In the genomic region with DNA sequence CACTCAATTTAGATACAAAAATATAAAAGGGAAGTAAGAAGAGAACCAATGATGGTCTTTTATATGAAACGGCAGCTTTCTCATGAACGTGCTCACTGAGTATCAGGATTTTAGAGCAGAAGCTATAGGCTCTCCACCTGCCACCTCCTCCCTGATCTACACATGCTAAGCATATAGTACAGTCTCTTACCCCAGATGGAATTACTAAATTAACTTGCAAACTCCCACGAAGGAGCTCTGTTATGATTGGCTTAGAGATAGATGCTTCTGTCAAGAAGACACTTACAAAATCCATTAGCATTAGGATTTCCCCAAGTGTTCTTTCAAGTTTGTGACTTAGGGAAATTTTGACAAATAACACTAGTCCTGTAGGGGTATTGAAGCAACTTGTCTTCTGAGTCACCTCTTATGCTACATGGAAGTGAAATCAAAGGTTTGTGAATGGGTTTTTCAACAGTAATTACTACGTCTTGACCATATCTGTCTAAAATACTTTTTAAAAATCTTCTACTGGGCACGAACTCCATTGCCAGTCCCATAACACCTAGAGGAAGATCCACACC, we compare ENCODE assay signal across 19 mouse cellular contexts.
DNase-seq lines count a peak whose midpoint lies in the region; TF ChIP-seq lines count a peak whose summit lies in the region.
"Had no signal": no experiment of that assay in that cellular context is flagged by ENCODE, and none has a peak within 500 bp of the region (broad histone marks: within the 10 kb centered on the region; RNA-seq: fewer than 3 reads in every experiment).

No protein-coding gene starts in this region.

- H3K27me3 ChIP-seq in CH12.LX (replicated peaks), result no peaks in the 10 kb centered on the region
- H3K27me3 ChIP-seq: embryonic facial prominence, embryonic 12.5 days; forebrain, embryonic 13.5 days; forebrain, embryonic 15.5 days had no signal

- H3K9ac ChIP-seq in CH12.LX (ENCODE audit: insufficient read depth, low read depth), result no peak overlapping the region
- H3K9ac ChIP-seq: embryonic facial prominence, embryonic 12.5 days; forebrain, embryonic 13.5 days; forebrain, embryonic 15.5 days; forebrain, postnatal 0 days had no signal

- dilution Hi-C loops in CH12.LX (cut with MboI; ENCODE audit: extremely low pct_ligation_motif_present, extremely low pct_unique_long_range_greater_than_20kb, low sequenced_read_pairs), result no loop called here

- in situ Hi-C loops in CH12.LX (cut with MboI; ENCODE audit: low pct_ligation_motif_present, low pct_unique_long_range_greater_than_20kb, low sequenced_read_pairs), result no loop called here

- no peaks in the 10 kb centered on the region for H3K9me3 ChIP-seq in CH12.LX (replicated peaks; ENCODE audit: low read length)
- H3K9me3 ChIP-seq: embryonic facial prominence, embryonic 10.5 days; embryonic facial prominence, embryonic 12.5 days; forebrain, embryonic 13.5 days; forebrain, embryonic 15.5 days had no signal

- peak; percentile 82 for TF ChIP-seq EP300 in CH12.LX (IDR thresholded peaks at IDR 0.05; ENCODE audit: low read length)

- no peaks in the 10 kb centered on the region for H3K36me3 ChIP-seq in CH12.LX (replicated peaks in 1 of 2; ENCODE audit: control insufficient read depth in 1 of 2, insufficient read depth in 1 of 2, low read length in 1 of 2)
- H3K36me3 ChIP-seq: embryonic facial prominence, embryonic 10.5 days; embryonic facial prominence, embryonic 12.5 days; forebrain, embryonic 15.5 days had no signal

- H3K27ac ChIP-seq in CH12.LX (ENCODE audit: insufficient read depth, low read depth), result no peak overlapping the region
- H3K27ac ChIP-seq: embryonic facial prominence, embryonic 10.5 days; embryonic facial prominence, embryonic 12.5 days; forebrain, embryonic 13.5 days; forebrain, embryonic 15.5 days had no signal

- no peak for TF ChIP-seq CTCF in CH12.LX (conservative IDR thresholded peaks at IDR 0.05 in 1 of 2, IDR thresholded peaks at IDR 0.05 in 1 of 2; ENCODE audit: low read depth in 2 of 2, low read length in 2 of 2)

- TF ChIP-seq RAD21 in CH12.LX (IDR thresholded peaks at IDR 0.05; ENCODE audit: low read depth, low read length), result no peak

- H3K79me2 ChIP-seq in CH12.LX (replicated peaks; ENCODE audit: control insufficient read depth, extremely low read depth, insufficient read depth, poor library complexity, severe bottlenecking), result no peaks in the 10 kb centered on the region

- H3K4me1 ChIP-seq in CH12.LX (ENCODE audit: control insufficient read depth in 1 of 2, insufficient read depth in 2 of 2), result peaks cover 11 to 20% of the 10 kb centered on the region in 2 experiments
- H3K4me1 ChIP-seq: embryonic facial prominence, embryonic 10.5 days; embryonic facial prominence, embryonic 12.5 days; forebrain, embryonic 13.5 days; forebrain, embryonic 15.5 days had no signal

- no peak overlapping the region for H3K4me3 ChIP-seq in CH12.LX (replicated peaks in 1 of 3; ENCODE audit: low read depth in 2 of 3, low read length in 2 of 3, poor library complexity in 1 of 3)
- H3K4me3 ChIP-seq: embryonic facial prominence, embryonic 10.5 days; embryonic facial prominence, embryonic 12.5 days; forebrain, embryonic 13.5 days; forebrain, embryonic 15.5 days had no signal

- peak overlapping the region; percentile 22 for H3K4me2 ChIP-seq in CH12.LX (ENCODE audit: insufficient read depth, low read depth, poor library complexity, severe bottlenecking)
- H3K4me2 ChIP-seq: embryonic facial prominence, embryonic 12.5 days; forebrain, embryonic 13.5 days; forebrain, embryonic 15.5 days had no signal

- TF ChIP-seq POLR2A in CH12.LX (IDR thresholded peaks at IDR 0.05; ENCODE audit: low read depth, low read length), result no peak

- peak; percentile 7 for DNase-seq in left cerebral cortex, adult 11 months (ENCODE audit: low spot score)
- DNase-seq in left cerebral cortex, adult 18-20 months (ENCODE audit: low spot score in 2 of 2), result no peak
- DNase-seq in CH12.LX (ENCODE audit: extremely low read depth), result peak; percentile 33
- no peak for DNase-seq in spleen, postnatal 10 days (ENCODE audit: low spot score in 2 of 2)
- DNase-seq in thymus, postnatal 0 days (ENCODE audit: low spot score), result no peak
- DNase-seq: adrenal gland, adult 2 months; adrenal gland, postnatal 10 days; adrenal gland, postnatal 25 days; B cell, adult 2 months; cerebellum, adult 11-12 months; cerebellum, adult 2 months; cerebellum, adult 9-10 months; cerebellum, postnatal 10 days; cerebellum, postnatal 25 days; forebrain, postnatal 0 days had no signal

TF ChIP-seq in CH12.LX, 34 proteins besides CTCF, POLR2A, EP300 and RAD21:
- TF ChIP-seq USF1 (IDR thresholded peaks at IDR 0.05; ENCODE audit: low read depth, low read length), result no peak
- no peak for TF ChIP-seq MAX (IDR thresholded peaks at IDR 0.05; ENCODE audit: low read length)
- no peak for TF ChIP-seq KAT2A (IDR thresholded peaks at IDR 0.05; ENCODE audit: insufficient replicate concordance, low read length)
- TF ChIP-seq MXI1 (IDR thresholded peaks at IDR 0.05; ENCODE audit: low read depth, low read length), result no peak
- no peak for TF ChIP-seq TCF12 (IDR thresholded peaks at IDR 0.05; ENCODE audit: low read depth, low read length)
- TF ChIP-seq E2F4 (IDR thresholded peaks at IDR 0.05; ENCODE audit: insufficient replicate concordance, low read depth, low read length), result no peak
- TF ChIP-seq ZNF384 (IDR thresholded peaks at IDR 0.05; ENCODE audit: low read depth, low read length), result no peak
- no peak for TF ChIP-seq CHD2 (IDR thresholded peaks at IDR 0.05; ENCODE audit: low read length)
- TF ChIP-seq PAX5 (IDR thresholded peaks at IDR 0.05; ENCODE audit: low read length), result no peak
- TF ChIP-seq NELFE (IDR thresholded peaks at IDR 0.05; ENCODE audit: low read depth, low read length), result no peak
- TF ChIP-seq MAZ (IDR thresholded peaks at IDR 0.05; ENCODE audit: low read depth, low read length), result no peak
- no peak for TF ChIP-seq CHD1 (IDR thresholded peaks at IDR 0.05; ENCODE audit: low read depth, low read length)
- TF ChIP-seq NRF1 (IDR thresholded peaks at IDR 0.05; ENCODE audit: low read depth, low read length), result no peak
- no peak for TF ChIP-seq TBP (conservative IDR thresholded peaks at IDR 0.05; ENCODE audit: low read depth, low read length)
- no peak for TF ChIP-seq RCOR1 (conservative IDR thresholded peaks at IDR 0.05; ENCODE audit: low read depth, low read length)
- TF ChIP-seq BHLHE40 (IDR thresholded peaks at IDR 0.05; ENCODE audit: low read depth, low read length), result 0 out of 2 replicates have a peak, but pooled peaks have one; percentile 13
- peak; percentile 44; the same call in 1 of the 2 replicates for TF ChIP-seq ETS1 (conservative IDR thresholded peaks at IDR 0.05; ENCODE audit: low read depth, low read length)
- no peak; the same call in 1 of the 2 replicates for TF ChIP-seq SIN3A (IDR thresholded peaks at IDR 0.05; ENCODE audit: low read length)
- peak; percentile 74; the same call in 1 of the 2 replicates for TF ChIP-seq JUND (conservative IDR thresholded peaks at IDR 0.05; ENCODE audit: low read depth, low read length)
- TF ChIP-seq ZC3H11A (IDR thresholded peaks at IDR 0.05; ENCODE audit: low read depth, low read length), result no peak
- TF ChIP-seq POLR2AphosphoS2 (IDR thresholded peaks at IDR 0.05; ENCODE audit: low read depth, low read length), result no peak
- TF ChIP-seq JUN (IDR thresholded peaks at IDR 0.05; ENCODE audit: insufficient read depth, low read depth, low read length), result peak; percentile 63
- no peak for TF ChIP-seq USF2 (conservative IDR thresholded peaks at IDR 0.05; ENCODE audit: low read depth, low read length)
- no peak for TF ChIP-seq GABPA (IDR thresholded peaks at IDR 0.05; ENCODE audit: insufficient replicate concordance, low read depth, low read length)
- TF ChIP-seq SMC3 (IDR thresholded peaks at IDR 0.05; ENCODE audit: low read depth, low read length), result no peak
- TF ChIP-seq UBTF (IDR thresholded peaks at IDR 0.05; ENCODE audit: low read depth, low read length), result no peak
- no peak for TF ChIP-seq MYC (IDR thresholded peaks at IDR 0.05; ENCODE audit: low read depth, low read length)
- no peak for TF ChIP-seq ELF1 (IDR thresholded peaks at IDR 0.05; ENCODE audit: low read depth, low read length)
- TF ChIP-seq ZMIZ1 (IDR thresholded peaks at IDR 0.05; ENCODE audit: low read depth, low read length), result no peak
- peak; percentile 46; the same call in 1 of the 2 replicates for TF ChIP-seq MEF2A (IDR thresholded peaks at IDR 0.05; ENCODE audit: borderline replicate concordance, low read depth, low read length)
- no peak for TF ChIP-seq ZKSCAN1 (IDR thresholded peaks at IDR 0.05; ENCODE audit: borderline replicate concordance, low read depth, low read length)
- no peak for TF ChIP-seq MAFK (IDR thresholded peaks at IDR 0.05; ENCODE audit: insufficient replicate concordance, low read length)
- no peak for TF ChIP-seq HCFC1 (IDR thresholded peaks at IDR 0.05; ENCODE audit: low read depth, low read length)
- peak; percentile 93 for TF ChIP-seq IRF4 (IDR thresholded peaks at IDR 0.05; ENCODE audit: low read depth, low read length)

Comparison
In these comparisons a context has a peak if more than half of its experiments do, and no peak if none do; other contexts are left out.
1. DNase-seq: peak in left cerebral cortex, adult 11 months (single experiment) and CH12.LX (single experiment); none in left cerebral cortex, adult 18-20 months (0 of 2), spleen, postnatal 10 days (0 of 2) and thymus, postnatal 0 days (single experiment).